Mouse (Mus musculus) spleen, embryonic (tissue): ENCODE measurements around the gene Ttpal.
"Not testable (repeated sequence)": the region's sequence is repeated elsewhere in the genome, so short reads cannot be mapped to it uniquely, and the experiment has no call there.

Experiments used
- CTCF ChIA-PET: fragments of 350-600 bp; sonication (Branson Sonifier 250); formaldehyde crosslinking; loops from one replicate; lab custom pipeline; 2022; lab: Charles Lee

The Ttpal gene

DNA sequence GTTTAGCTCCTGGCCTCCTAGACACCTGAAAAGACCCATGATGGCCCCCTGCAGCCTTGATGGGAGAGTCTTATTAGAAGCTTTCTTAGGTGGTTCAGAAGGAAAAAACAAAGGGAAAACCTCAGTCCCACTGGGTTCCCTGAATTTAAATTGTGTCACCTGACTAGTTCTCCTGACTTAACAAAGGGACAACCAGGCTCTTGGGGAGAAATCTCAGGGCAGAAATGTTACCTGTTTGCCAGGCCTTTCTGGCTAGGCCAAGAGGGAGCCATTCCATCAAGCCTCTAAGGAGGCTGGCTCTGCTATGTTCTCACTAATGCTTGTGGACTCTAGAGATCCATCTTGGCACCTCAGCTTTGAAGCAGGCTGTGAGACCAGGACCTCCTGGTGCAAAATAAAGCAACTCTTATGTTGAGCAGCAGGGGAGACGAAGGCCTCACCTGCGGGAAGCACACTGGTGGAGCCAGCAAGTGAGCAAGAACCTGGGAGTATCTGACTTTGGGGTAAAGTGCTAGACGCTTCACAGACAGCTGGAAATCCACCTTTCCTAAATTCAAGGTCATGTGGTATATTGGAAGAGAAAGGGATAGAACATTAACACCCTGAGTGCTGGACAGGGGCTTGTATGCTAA is 15.2 kb downstream of the Ttpal start:
- CTCF ChIA-PET = interaction anchor here (1.1 to 1.3 kb wide), 2 partner anchors 14 to 51 kb away, joined by 3 to 4 read pairs; no protein-coding TSS in a partner anchor

DNA sequence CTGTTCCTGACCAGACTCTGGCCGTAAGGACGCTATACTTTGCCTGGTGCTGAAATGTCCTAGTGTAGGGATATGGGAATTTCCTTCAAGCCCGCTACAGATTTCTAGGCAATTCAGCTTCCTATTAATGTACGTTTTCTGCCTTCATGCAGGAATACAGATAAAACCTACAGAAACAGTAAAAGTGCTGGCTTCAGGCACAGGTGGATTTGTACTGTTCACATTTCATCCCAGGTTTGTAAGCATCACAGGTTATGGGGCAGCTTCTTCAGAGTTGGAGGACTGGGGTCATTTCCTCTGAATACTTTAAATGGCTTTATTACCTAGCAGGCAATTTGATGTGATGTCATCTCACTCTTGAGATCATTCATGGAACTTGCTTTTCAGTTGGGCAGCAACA is 15.8 kb downstream of the Ttpal start:
- CTCF ChIA-PET = interaction anchor here (0.9 to 1.3 kb wide), 5 partner anchors 8 to 50 kb away, joined by 3 to 5 read pairs (median 4); no protein-coding TSS in a partner anchor

DNA sequence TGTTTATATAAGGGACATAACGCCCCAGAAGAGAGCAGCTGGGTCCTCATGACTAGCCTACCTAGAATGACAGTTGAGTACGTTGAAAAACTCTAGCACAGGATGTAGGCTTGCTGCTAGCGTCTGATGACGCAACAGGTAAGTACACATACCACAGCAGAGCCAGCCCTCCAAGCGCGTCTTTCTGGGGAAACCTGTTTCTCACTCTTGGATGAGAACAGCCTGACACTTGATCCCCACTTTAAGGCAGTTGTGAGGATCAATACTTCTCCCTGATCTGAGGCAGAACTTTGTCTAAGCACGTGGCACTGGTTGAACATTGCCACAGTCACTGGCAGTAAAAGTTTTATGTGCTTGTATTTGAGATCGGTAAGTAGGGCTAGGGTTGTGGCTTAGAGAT is 18.3 kb downstream of the Ttpal start:
- CTCF ChIA-PET = no interaction called here

DNA sequence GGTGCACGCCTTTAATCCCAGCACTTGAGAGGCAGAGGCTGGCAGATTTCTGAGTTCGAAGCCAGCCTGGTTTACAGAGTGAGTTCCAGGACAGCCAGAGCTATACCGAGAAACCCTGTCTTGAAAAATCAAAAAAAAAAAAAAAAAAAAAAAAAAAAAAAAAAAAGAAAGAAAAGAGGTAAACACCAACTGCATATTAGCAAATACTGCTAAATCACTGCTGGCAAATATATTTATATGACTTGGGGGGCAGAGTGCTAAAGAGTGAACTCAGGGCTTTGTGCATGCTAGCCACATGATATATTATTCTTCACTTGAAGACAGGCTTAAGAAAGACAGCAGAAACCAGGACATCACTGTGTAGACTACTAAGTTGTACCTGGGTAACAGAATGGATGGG is 19.3 kb downstream of the Ttpal start:
- CTCF ChIA-PET = not testable (repeated sequence)

DNA sequence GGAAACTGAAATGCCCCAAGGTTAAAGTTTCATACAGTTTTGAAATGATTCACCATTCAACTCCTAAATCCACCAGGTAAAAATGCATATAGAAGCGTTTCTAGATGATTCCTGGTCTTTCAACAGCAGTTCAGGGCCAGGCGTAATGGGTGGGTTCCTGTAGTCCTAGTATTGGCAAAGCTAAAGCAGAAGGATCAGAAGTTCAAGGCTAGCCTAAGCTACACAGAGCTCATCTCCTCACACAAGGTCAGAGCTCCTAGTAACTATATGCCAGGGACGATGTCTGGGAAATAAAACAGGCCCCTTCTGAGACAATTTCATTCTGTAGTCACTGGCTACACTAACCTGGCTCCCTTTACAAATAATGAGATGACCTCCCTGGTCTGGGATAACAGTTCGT is 29.1 kb downstream of the Ttpal start:
- CTCF ChIA-PET = no interaction called here

DNA sequence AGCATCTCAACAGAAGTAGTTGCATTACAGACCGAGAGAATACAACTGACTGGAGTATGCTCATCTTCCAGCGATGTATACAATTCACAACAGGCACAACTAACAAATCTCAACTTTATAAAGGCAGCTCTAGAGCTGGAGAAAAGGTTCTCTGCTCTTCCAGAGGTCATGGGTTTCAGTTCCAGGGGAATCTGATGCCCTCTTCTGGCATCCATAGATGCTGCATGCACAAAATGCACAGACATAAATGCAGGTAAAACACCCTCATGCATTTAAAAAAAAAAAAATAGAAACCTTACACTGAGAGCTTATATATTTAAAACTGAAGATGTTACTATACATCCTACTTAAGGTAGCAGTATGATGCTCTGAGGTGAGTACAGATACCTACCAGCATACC is 29.6 kb downstream of the Ttpal start:
- CTCF ChIA-PET = no interaction called here

DNA sequence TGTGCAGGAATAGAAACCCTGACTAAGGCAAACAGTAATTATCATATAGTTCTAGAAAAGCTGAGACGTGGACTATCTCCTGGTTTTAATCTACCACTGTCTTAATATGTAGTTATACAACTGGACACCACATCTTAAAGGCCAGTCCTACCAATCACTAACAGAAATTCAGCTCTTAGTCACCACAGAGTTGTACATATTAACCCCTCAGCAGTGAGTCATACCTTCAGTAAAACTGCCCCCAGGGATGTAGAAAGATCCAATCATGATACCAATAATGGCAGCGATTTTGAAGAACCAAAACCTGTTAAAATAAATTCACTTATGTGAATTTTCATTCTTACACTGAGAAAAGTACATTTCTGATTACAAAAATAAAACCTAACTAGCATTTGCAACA is 32.1 kb downstream of the Ttpal start:
- CTCF ChIA-PET = no interaction called here

DNA sequence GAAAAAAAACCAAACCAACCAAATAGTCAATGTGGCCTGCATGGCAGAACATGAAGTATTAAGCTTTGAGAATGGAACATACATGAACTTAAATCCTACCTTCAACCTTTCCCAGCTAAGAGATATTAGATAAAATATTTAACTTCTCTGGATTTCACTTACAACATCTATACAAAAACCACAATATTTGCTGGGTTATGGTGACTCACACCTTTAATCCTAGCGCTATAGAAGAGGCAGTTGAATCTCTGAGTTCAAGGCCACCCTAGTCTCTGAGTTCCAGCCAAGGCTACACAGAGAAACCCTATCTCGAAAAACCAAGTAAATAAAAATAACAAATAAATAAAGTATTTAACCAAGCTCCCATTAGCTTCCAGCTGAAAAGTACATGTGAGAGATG is 33.9 kb downstream of the Ttpal start:
- CTCF ChIA-PET = no interaction called here

DNA sequence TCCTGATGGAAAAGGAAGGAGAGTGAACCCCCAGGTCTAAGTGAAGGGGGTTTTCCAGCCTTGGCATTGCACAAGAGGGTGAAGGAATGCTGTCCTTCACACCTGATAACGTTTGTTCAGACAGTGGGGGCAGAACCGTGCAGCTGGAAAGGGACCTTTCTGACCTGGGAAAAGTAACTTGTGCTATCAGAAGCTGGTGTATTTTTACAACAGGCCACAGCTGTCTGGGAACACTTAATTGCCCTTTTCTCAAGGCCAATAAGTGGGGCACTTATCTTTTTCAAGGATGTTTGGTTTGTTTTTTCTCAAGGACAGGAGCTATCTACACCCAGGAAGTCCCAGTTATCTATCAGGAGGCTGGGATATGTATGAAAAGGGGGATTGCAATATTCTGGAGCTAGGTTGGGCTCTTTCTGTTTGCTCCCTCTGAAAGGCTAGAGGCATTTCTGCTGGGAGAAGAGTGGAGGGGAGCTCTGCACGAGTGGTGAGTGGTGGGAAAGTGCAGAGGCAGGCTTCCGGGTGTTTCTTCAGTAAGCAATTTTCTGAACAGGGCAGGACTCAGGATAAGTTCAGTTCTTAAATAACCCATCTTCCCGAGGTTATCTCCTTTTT is 35.6 kb downstream of the Ttpal start:
- CTCF ChIA-PET = interaction anchor here (0.6 to 1.3 kb wide), 5 partner anchors 10 to 36 kb away, joined by 3 to 4 read pairs (median 3); no protein-coding TSS in a partner anchor

DNA sequence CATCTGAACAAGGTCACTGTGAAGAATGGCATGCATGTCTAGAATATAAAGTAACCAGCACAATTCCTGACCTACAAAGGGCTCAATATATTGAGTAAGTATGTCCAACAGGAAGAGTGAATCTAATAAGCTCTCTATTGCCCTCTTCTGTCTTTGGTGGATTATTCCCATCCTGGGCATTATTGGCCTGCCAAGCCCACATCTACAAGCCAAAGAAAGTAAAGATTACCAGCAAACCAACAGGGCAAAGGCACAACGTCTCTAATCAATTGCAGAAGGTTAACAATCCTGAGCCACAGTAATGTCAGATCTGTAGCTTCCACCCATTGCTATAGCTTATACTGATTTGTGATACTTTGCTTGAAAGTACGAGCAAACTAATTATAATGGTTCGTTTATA is 38.4 kb downstream of the Ttpal start:
- CTCF ChIA-PET = interaction anchor here (0.6 to 1.8 kb wide), 6 partner anchors 14 to 78 kb away, joined by 3 to 9 read pairs (median 4); no protein-coding TSS in a partner anchor

DNA sequence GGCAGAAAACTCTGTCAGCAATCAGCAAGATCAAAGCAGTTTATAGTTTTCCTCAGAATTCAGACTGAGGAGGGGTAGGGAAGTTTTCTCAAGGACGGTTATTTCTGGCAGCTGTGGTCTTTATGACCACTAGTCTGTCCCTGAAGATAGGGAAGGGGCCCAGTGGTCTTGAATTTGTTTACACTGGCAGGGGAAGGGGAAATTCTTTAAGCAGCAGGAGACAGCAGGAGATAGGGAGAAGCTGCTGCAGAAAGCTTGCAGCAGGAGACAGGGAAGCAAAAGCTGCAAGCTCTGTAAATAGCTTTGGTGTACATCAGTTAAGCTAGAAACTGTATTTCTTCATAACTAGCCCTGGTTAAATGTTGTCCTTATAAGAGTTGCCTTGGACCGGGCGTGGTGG is 39.6 kb downstream of the Ttpal start:
- CTCF ChIA-PET = interaction anchor here (0.7 to 1.2 kb wide), 4 partner anchors 23 to 77 kb away, joined by 3 to 5 read pairs (median 3); no protein-coding TSS in a partner anchor

DNA sequence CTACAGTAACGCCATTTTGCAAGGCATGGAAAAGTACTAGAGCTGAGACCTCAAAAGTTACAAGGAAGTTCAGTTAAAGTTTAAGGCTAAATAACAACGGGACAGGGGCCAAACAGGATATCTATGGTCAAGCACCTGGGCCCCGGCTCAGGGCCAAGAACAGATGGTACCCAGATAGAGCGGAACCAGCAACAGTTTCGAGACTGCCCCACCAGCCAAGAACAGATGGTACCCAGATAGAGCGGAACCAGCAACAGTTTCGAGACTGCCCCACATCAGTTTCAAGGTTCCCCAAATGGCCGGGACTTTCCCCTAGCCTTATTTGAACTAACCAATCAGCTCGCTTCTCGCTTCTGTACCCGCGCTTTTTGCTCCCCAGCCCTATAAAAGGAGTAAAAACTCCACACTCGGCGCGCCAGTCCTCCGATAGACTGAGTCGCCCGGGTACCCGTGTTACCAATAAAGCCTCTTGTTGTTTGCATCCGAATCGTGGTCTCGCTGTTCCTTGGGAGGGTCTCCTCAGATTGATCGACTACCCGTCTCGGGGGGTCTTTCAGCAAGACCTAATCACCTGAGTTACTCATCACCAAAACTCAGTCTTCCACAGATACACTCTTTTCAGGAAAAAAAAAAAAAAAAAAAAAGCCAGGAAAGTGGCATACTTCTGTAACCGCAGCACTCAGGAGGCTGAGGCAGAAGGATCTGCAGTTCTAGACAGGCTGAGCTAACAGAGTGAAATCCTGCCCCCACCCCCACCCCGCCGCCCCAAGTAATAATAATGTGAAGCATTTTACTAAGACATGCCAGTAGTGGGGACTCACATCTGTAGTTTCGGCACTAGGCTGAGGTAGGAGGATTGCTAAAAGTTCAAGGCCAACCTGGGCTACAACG is 40.8 kb downstream of the Ttpal start:
- CTCF ChIA-PET = interaction anchor here (0.9 kb wide), 1 partner anchor 21 kb away, joined by 3 read pairs; no protein-coding TSS in a partner anchor

DNA sequence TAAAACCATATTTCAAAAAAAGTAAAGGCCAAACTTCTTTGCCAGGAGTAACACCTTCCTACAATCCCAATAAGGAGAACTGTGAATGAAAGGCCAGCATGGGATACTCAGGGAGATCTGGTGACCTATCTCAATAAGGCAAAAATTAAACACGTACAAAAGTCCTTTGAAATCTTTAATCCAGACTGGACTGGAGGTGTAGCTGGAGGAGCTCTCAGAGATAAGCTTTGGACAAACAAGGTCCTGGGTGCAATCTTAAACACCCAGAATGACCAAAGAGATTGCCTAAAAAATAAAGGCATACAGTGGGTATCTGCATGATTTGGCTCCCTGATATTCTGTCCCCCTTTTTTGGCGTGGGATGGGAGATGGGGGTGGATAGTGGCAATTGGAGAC is 41.5 kb downstream of the Ttpal start:
- CTCF ChIA-PET = interaction anchor here (0.6 to 0.9 kb wide), 2 partner anchors 21 to 53 kb away, joined by 3 read pairs; no protein-coding TSS in a partner anchor

DNA sequence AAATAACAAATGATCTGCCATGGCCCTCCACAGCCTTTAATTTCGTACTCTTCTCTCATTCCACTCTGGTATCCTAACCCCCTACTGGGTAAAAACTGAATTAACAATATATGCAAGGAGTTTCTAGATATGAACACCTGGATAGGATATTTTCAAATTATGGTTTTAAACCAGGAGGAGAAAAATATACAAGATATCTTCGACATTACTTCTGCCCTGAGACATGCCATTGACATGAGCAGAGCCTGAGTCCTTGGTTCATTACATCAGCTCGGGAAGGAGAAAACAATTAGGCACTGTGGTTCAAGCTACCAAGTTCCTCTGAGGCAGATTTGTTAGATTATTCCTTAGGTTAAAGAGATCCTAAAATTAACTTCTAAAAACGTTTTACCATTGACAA is 41.9 kb downstream of the Ttpal start:
- CTCF ChIA-PET = interaction anchor here (0.6 to 0.9 kb wide), 2 partner anchors 22 to 53 kb away, joined by 3 read pairs; no protein-coding TSS in a partner anchor

DNA sequence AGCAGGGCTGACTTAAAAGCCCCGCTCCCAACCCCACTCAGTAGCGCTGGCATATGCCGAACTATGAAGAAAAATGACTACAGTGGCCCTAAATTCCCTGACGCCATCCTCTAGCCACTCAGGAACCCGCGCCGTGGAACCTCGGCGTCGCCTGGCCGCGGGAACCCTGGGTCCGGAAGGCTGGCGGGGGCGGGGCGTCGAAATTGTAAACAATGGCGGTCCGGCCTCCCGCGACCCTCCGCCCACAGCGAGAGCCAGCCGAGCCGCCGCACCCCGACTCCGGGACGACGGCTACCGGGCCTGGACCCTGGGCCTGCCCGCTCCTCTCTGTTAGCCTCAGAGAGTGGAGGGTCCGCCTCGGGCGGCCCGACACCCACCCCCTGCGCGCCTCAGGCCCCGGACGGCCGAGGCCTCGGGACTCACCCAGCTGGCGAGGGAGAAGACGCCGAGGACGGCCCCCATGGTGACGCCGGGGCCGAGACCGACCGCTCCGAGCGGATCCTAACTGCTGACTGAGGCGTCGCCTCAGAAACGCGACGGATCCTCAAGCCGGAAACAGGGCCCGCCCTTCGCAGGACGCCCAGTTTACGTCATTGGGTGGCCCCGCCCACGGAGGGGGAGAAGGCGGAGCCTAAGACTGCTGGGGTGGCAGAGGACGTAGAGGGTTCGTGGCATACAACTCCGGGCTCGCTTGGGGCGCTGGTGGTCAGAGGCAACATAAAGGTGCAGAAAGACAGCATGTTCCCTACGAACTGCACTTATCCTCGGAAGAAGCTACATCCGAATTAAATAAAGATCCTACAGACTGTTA is 42.7 kb downstream of the Ttpal start, which contains the start of gene Serinc3:
TSS of gene Serinc3 (minus strand) at position 557 of the 811 bp plus-strand sequence.
- CTCF ChIA-PET = interaction anchor here (0.5 to 1.9 kb wide), 3 partner anchors 12 to 63 kb away, joined by 3 to 6 read pairs (median 4); partner anchors contain the start of gene Pkig

DNA sequence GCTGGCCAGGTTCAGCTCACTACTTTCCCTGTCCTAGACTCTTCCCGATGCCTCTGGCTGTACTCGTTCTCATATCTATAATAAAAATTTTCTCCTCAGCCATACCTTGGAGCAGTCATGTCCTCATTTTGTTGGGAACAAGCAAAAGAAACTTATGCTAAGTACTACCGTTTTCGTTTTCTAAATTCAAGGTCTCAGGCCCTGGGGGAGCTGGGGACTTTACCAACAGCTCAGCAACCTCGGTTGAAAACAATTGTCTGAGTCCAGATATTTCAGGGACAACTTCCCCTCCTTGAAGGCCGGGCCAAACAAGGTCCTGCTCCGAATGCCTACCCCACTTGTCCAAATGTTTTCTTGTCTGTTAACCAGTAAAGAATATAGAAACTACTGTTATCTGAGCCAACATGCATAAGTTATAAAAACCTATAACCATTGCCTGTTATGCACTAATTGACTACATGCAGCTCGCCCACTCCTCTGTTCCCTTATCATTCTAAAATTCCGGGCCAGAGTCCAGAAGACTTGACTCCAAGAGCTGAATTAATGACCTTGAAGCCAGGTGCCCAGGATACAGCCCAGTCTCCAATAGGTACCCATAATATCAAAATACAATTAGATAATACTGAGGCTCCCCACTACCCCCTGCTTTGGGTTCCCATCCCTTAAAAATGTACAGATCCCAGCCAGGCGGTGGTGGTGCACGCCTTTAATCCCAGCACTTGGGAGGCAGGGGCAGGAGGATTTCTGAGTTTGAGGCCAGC is 43.8 kb downstream of the Ttpal start:
- CTCF ChIA-PET = interaction anchor here (0.5 to 1.9 kb wide), 3 partner anchors 11 to 62 kb away, joined by 3 to 6 read pairs (median 4); partner anchors contain the start of gene Pkig

DNA sequence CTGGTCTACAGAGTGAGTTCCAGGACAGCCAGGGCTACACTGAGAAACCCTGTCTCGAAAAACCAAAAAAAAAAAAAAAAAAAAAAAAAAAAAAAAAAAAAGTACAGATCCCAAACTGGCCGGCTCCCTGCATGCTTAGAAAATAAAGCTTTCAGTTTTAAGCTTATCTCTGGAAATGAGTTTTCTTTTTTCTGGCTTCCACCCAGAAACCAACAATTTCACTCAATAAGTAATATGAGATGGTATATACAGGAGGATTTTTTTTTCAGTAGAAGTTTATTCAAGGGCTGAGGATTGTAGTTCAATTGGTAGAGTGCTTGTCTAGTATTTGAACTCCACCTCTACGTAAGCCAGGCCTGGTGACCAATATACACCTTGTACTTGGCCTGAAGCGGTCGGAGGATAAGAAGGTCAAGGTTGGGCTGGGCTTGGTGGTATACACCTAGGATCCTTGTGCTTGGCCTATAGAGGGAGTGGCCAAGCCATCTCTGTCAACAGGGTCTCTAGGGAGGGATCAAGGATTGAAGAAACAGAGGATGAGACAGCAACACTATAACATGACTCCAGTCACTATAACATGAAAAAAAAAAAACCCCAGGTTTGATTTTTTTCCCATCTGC is 44.5 kb downstream of the Ttpal start:
- CTCF ChIA-PET = interaction anchor here (1.9 kb wide), 1 partner anchor 12 kb away, joined by 6 read pairs; the partner anchor contains the start of gene Pkig

DNA sequence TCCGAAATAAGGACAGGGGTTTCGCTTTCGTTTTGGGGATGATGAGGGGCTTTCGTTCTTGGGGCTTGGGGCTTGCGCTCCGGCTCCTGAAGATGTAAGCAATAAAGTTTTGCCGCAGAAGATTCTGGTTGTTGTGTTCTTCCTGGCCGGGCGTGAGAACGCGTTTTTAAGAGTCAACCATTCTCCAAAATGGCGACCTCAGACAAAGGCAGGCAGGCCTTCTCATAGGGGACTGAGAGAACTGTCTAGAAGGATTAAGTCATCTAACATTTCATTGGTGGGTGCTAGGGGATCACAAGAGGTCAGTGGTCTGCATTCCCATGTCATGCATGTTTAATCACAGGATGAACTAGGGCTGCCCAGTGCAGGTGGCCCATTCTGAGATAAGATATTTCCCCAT is 53.6 kb downstream of the Ttpal start:
- CTCF ChIA-PET = not testable (repeated sequence)

DNA sequence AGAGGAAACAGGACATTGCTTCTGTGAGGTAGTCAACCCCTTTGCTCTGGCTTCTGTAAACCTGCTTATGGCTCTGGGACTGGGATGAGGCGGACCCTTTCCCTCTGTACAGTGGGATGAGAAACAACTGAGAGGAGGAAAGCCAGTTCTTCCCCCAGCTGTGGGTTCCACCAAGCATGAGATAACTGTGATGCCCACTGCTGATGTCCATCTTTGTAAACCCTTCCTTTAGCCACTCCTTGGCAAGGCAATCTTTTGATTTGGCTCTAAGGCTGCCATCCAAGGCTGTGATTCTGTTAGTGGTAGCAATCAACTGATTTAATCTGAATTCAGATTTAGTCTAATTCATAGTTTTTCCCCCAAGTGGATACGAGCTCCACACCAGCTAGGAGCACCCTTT is 55.4 kb downstream of the Ttpal start:
- CTCF ChIA-PET = interaction anchor here (0.7 to 1.7 kb wide), 3 partner anchors 12 to 20 kb away, joined by 3 to 6 read pairs (median 4); no protein-coding TSS in a partner anchor
